ENCODE assay signal across 23 mouse cellular contexts in the genomic region with DNA sequence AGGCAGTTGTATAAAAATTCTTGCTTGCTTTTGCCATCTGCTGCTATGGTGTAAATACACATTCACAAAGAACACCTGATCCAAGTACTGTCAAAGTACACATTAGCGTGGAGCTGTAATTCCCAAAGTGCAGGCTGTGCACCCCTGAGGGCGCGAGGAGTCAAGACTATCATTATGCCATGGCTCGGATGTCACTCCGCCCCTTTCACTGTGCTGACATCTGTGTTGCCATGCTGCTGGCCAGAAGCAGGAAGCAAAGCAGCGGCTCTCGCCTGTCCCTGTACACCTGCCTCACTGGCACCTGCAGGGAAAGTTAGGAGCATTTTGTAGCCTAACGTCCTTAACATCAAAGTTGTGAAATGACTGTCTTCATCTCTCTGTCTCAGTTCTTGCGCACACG. TPM values are rescaled to one million over a fixed set of nuclear protein-coding genes. Genes with fewer than 3 reads are reported as not detected.
DNase-seq lines count a peak whose midpoint lies in the region; ATAC-seq and TF ChIP-seq lines count a peak whose summit lies in the region.
"Had no signal": no experiment of that assay in that cellular context is flagged by ENCODE, and none has a peak within 500 bp of the region (broad histone marks: within the 10 kb centered on the region; RNA-seq: fewer than 3 reads in every experiment).

No protein-coding gene starts in this region.

- no peak overlapping the region for H3K9ac ChIP-seq in intestine, postnatal 0 days (ENCODE audit: low read depth, low read length)
- no peak overlapping the region for H3K9ac ChIP-seq in intestine, embryonic 15.5 days
- H3K9ac ChIP-seq in neural tube, embryonic 13.5 days, result 0 out of 2 replicates have a peak overlapping the region, but pooled peaks have one; percentile 3
- H3K9ac ChIP-seq in neural tube, embryonic 15.5 days (replicated peaks), result no peak overlapping the region
- H3K9ac ChIP-seq: embryonic facial prominence, embryonic 13.5 days; forebrain, embryonic 15.5 days; heart, embryonic 15.5 days; hindbrain, embryonic 14.5 days had no signal

- H3K36me3 ChIP-seq in intestine, postnatal 0 days (ENCODE audit: control insufficient read depth, insufficient read depth), result peaks cover 13% of the 10 kb centered on the region; the same call in 1 of the 2 replicates
- no peaks in the 10 kb centered on the region for H3K36me3 ChIP-seq in intestine, embryonic 15.5 days
- peaks cover 21% of the 10 kb centered on the region for H3K36me3 ChIP-seq in neural tube, embryonic 13.5 days
- 0 out of 2 replicates have a peak, but pooled peaks cover 4% of the 10 kb centered on the region for H3K36me3 ChIP-seq in neural tube, embryonic 15.5 days

- H3K27ac ChIP-seq in intestine, postnatal 0 days (ENCODE audit: low read depth, low read length), result no peak overlapping the region
- H3K27ac ChIP-seq in intestine, embryonic 15.5 days, result no peak overlapping the region
- peak overlapping the region; percentile 33; the same call in 1 of the 2 replicates for H3K27ac ChIP-seq in neural tube, embryonic 13.5 days (replicated peaks)
- H3K27ac ChIP-seq in neural tube, embryonic 15.5 days (replicated peaks), result no peak overlapping the region
- H3K27ac ChIP-seq: embryonic facial prominence, embryonic 13.5 days; forebrain, embryonic 10.5 days; forebrain, embryonic 15.5 days; heart, adult 2 months; heart, embryonic 15.5 days; hindbrain, embryonic 10.5 days; hindbrain, embryonic 14.5 days had no signal

- no peaks in the 10 kb centered on the region for H3K9me3 ChIP-seq in intestine, postnatal 0 days (ENCODE audit: control insufficient read depth)
- H3K9me3 ChIP-seq in intestine, embryonic 15.5 days, result no peaks in the 10 kb centered on the region
- H3K9me3 ChIP-seq in neural tube, embryonic 13.5 days, result 0 out of 2 replicates have a peak, but pooled peaks cover 5% of the 10 kb centered on the region
- H3K9me3 ChIP-seq in neural tube, embryonic 15.5 days (replicated peaks), result no peaks in the 10 kb centered on the region
- H3K9me3 ChIP-seq: embryonic facial prominence, embryonic 13.5 days; forebrain, embryonic 15.5 days; heart, embryonic 15.5 days had no signal

- 85% methylated on average over 10 of the region's 10 CpGs for WGBS in intestine, postnatal 0 days
- 92% methylated on average over 10 of the region's 10 CpGs for WGBS in intestine, embryonic 15.5 days
- 71% methylated on average over 10 of the region's 10 CpGs for WGBS in neural tube, embryonic 13.5 days
- WGBS in neural tube, embryonic 15.5 days, result 64% methylated on average over 10 of the region's 10 CpGs

- H3K4me3 ChIP-seq in intestine, postnatal 0 days (ENCODE audit: low read depth, low read length), result no peak overlapping the region
- no peak overlapping the region for H3K4me3 ChIP-seq in intestine, embryonic 15.5 days (replicated peaks)
- H3K4me3 ChIP-seq in neural tube, embryonic 13.5 days, result no peak overlapping the region
- H3K4me3 ChIP-seq in neural tube, embryonic 15.5 days (replicated peaks), result no peak overlapping the region
- H3K4me3 ChIP-seq: embryonic facial prominence, embryonic 13.5 days; erythroblast, embryonic 14.5 days; forebrain, embryonic 10.5 days; forebrain, embryonic 15.5 days; heart, adult 2 months; heart, embryonic 15.5 days; hindbrain, embryonic 10.5 days had no signal

- 0 out of 2 replicates have a peak, but pooled peaks have one; percentile 25 for ATAC-seq in intestine, postnatal 0 days
- ATAC-seq in intestine, embryonic 15.5 days, result no peak
- ATAC-seq in neural tube, embryonic 13.5 days (ENCODE audit: low read depth), result no peak
- no peak for ATAC-seq in neural tube, embryonic 15.5 days (ENCODE audit: low FRiP score)
- ATAC-seq: CD4-positive, CD25-positive, alpha-beta regulatory T cell, adult 4 months; forebrain, embryonic 15.5 days had no signal

- no peaks in the 10 kb centered on the region for H3K27me3 ChIP-seq in intestine, postnatal 0 days (replicated peaks; ENCODE audit: control insufficient read depth, insufficient read depth, low read length)
- no peaks in the 10 kb centered on the region for H3K27me3 ChIP-seq in intestine, embryonic 15.5 days (replicated peaks)
- no peaks in the 10 kb centered on the region for H3K27me3 ChIP-seq in neural tube, embryonic 13.5 days
- no peaks in the 10 kb centered on the region for H3K27me3 ChIP-seq in neural tube, embryonic 15.5 days (replicated peaks)
- H3K27me3 ChIP-seq: embryonic facial prominence, embryonic 13.5 days; forebrain, embryonic 15.5 days; heart, embryonic 15.5 days had no signal

- no peak overlapping the region for H3K4me2 ChIP-seq in intestine, postnatal 0 days (replicated peaks; ENCODE audit: low read depth)
- H3K4me2 ChIP-seq in intestine, embryonic 15.5 days (replicated peaks), result no peak overlapping the region
- H3K4me2 ChIP-seq in neural tube, embryonic 13.5 days, result no peak overlapping the region
- H3K4me2 ChIP-seq in neural tube, embryonic 15.5 days, result no peak overlapping the region
- H3K4me2 ChIP-seq: embryonic facial prominence, embryonic 13.5 days; forebrain, embryonic 15.5 days; heart, embryonic 11.5 days; heart, embryonic 15.5 days; hindbrain, embryonic 14.5 days had no signal

- peak; percentile 39 for DNase-seq in embryo, embryonic 10 days (ENCODE audit: low spot score)
- DNase-seq in embryo, embryonic 9.5 days (ENCODE audit: extremely low spot score), result no peak
- DNase-seq in right cerebral cortex, postnatal 36 days (ENCODE audit: low spot score in 2 of 2), result no peak
- DNase-seq: adrenal gland, postnatal 10 days; B cell, adult 2 months; cerebellum, adult 11 months; cerebellum, adult 8-10 months; cerebellum, postnatal 14 days; gastrocnemius, postnatal 10 days; heart, adult 2 months had no signal

- TF ChIP-seq CTCF in intestine, postnatal 0 days (IDR thresholded peaks at IDR 0.05; ENCODE audit: low read depth), result no peak

- H3K4me1 ChIP-seq in intestine, postnatal 0 days (replicated peaks; ENCODE audit: control insufficient read depth, insufficient read depth, low read length), result no peaks in the 10 kb centered on the region
- 0 out of 2 replicates have a peak, but pooled peaks cover 2% of the 10 kb centered on the region for H3K4me1 ChIP-seq in intestine, embryonic 15.5 days (replicated peaks)
- 0 out of 2 replicates have a peak, but pooled peaks cover 6% of the 10 kb centered on the region for H3K4me1 ChIP-seq in neural tube, embryonic 13.5 days (replicated peaks)
- peaks cover 7% of the 10 kb centered on the region; the same call in 1 of the 2 replicates for H3K4me1 ChIP-seq in neural tube, embryonic 15.5 days
- H3K4me1 ChIP-seq: hindbrain, embryonic 10.5 days had no signal

RNA-seq across cellular contexts. Expression of a gene that starts 19.6 kb away (rescaled TPM):
- 54.7 and 56.3 TPM in 2 replicates for polyA plus RNA-seq in intestine, postnatal 0 days (2015; fragmentation: Nextera tagmentation; extraction: Ambion mirVana)
- polyA plus RNA-seq in intestine, embryonic 15.5 days (2015; fragmentation: Nextera tagmentation; extraction: Ambion mirVana), result 83.1 and 96.8 TPM in 2 replicates
- 40.9 and 47.2 TPM in 2 replicates for polyA plus RNA-seq in neural tube, embryonic 13.5 days (2015; fragmentation: Nextera tagmentation; extraction: Ambion mirVana)
- polyA plus RNA-seq in neural tube, embryonic 15.5 days (2015; fragmentation: Nextera tagmentation; extraction: Ambion mirVana), result 18.8 and 29.9 TPM in 2 replicates
- polyA plus RNA-seq: heart, adult 2 months had no signal
